Mouse (Mus musculus): ENCODE data around the gene Hoxd4. TPM values are rescaled to one million over a fixed set of nuclear protein-coding genes. Genes with fewer than 3 reads are reported as not detected.

Gene Hoxd4
- total RNA-seq, 2 experiments from 2014 or later: not detected

DNA sequence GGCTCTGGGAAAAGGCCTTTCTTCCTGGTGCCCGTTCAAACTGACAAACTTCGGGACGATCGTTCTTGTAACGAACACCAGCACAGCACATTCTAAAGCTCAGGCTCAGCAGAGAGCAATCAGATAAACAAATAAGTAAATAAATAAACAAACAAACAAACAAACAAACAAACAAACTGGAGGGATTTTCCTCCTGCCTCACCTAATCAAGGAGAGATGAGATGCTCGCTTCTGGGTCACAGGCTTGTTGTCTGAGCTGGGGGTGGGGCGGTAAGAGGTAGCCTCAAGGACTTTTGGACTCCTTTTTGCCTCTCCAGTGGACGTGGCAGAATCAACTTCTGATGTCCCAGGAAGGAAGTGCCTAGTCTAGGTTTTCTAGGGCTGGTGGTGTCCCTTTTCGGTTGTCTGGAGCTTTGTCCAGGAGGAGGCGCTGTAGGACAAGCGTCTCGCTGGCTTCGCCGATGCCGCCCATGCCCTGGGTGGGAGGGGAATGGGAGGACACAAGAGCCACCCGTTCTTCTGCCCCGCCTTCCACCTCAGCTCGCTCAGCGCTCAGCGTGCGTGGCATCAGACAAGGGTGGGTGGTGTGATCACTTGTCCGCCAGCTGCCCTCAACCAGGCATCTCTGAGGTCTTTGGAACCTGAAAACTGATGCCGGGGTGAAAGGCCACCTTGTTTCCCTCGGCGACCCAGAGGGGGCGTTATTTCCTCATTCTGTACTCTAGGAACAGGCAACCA lies 3.9 kb downstream of the Hoxd4 start:
- intact Hi-C loops (cut with DNase I): loop anchor here (5.0 kb wide), 3 partner anchors 247 to 422 kb away; no protein-coding TSS in a partner anchor
- peak; percentile 33 to 87 for DNase-seq (ENCODE audit: extremely low spot score in 1 of 2, low spot score in 2 of 2)

DNA sequence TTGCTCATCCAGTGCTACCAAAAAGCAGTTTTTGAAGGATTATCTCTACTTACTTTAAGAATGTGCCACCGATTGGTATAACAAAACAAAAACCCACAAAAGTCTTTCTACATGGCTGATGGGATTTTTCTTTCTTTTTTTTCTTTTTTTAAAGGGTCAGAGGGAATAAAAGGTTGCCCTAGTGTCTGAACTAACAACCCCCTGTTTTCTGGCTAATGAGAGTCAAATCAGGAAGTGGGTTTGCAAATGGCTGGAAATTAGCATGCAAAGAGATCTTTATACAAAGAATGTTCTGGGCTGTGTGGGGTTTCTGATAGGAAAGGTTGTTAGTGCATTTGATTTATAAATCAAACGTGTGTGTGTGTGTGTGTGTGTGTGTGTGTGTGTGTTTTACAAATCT lies 8.7 kb downstream of the Hoxd4 start:
- intact Hi-C loops (cut with DNase I): no loop called here
- DNase-seq (ENCODE audit: extremely low spot score in 1 of 2, low spot score in 2 of 2): no peak

DNA sequence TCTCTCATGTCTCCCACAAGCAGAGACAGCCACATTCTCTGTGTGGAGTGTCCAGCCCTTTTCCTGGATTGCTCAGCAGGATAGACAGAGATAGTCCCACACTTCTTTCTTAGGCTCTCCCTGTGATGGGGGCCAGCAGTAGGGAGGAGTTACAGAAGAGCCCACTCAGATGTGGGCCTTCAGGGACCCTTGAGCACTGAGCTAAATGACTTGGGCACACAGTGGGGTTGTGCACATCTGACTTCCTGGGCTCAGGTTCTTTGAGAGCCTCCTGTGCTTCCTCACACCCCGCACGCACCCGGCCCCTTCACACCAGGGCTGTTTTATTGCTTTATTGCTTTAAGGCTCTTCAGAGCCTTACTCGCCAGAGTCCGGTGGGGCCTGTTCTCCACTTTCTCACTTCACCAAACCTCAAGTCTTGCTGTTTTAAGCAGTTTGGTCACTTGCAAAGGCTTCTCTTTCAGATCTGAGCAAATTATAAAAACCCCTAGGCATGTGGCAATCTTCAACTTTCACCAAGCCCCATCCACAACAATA lies 9.3 kb downstream of the Hoxd4 start:
- intact Hi-C loops (cut with DNase I): no loop called here
- DNase-seq (ENCODE audit: extremely low spot score in 1 of 2, low spot score in 2 of 2): no peak

DNA sequence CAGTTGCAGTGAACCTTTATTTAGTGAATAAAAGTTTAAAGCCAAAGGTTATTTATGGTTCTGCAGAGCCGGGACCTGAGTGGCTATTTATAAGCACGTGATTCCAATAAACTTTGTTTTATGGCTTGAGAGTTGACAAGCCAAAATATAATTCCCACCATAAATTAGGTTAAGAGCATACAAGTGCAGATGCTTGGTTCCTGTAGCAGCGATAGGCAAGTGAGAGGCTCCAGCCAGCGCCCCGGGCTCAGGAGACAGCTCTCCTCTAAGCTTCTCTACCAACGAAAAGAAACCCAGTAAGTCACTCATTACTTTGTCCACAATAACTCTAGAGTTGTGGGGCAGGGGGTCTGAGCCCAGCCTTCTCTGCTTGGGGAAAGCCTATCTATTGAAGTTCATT lies 10.2 kb downstream of the Hoxd4 start:
- intact Hi-C loops (cut with DNase I): no loop called here
- no peak for DNase-seq (ENCODE audit: extremely low spot score in 1 of 2, low spot score in 2 of 2)

DNA sequence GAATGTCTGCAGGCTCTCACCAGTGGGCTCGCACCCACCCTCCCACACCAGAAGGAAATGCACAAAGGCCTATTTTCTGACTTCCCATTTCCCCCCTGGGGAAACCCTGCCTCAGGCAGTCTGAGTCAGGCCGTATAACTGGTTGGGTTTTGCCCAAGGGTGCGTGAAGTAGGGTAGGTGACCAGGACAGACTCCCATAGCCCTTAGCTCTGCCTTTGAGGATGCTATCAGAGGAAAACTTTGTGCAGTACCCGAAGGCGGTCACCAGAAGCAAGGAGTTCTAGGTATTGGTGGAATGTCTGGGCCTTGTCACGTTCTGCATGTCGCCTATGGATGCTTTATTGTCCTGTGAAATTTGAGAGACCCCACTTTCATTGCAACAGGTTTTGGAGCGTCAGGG lies 11.2 kb downstream of the Hoxd4 start:
- no peak for DNase-seq (ENCODE audit: extremely low spot score in 1 of 2, low spot score in 2 of 2)

DNA sequence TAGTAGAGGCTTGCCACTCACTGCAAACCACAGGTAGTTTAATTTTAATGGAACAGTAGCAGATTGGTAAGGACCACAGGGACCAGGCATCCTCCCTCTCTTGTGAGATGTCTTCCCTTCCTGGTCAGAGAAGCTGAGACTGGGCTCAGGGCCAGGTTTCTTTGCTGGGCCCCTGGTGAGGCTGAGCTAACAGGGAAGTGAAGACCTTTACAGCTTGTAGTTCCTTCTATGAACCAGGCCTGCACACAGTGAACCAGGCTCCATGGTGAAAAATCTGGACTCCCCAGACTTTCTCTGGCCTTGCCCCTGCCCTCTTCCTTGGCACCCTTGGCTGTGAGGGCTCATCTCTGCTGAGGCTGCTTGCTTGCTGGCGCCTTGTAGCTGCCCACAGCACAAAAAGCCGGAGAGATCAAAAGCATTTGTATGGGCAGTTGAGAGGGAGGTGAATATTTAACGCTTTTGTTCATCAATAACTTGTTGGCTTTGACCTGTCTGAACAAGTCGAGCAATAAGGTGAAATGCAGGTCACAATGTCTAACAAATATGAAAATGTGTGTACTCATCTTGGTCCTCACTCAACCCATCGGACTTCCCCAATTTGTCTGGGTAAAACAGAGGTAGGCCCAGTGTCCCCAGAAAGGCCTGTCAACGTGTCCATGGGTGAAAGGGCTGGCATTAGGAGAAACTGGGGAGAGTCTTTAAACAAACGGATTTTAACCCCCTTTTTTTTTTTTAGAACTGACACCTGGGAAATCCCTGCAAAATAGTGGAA lies 12.7 kb downstream of the Hoxd4 start:
- DNase-seq (ENCODE audit: extremely low spot score in 1 of 2, low spot score in 2 of 2): no peak
- intact Hi-C loops (cut with DNase I): no loop called here

More for the DNA sequence above, 11.2 kb downstream of the Hoxd4 start:
- intact Hi-C loops (cut with DNase I): no loop called here

DNA sequence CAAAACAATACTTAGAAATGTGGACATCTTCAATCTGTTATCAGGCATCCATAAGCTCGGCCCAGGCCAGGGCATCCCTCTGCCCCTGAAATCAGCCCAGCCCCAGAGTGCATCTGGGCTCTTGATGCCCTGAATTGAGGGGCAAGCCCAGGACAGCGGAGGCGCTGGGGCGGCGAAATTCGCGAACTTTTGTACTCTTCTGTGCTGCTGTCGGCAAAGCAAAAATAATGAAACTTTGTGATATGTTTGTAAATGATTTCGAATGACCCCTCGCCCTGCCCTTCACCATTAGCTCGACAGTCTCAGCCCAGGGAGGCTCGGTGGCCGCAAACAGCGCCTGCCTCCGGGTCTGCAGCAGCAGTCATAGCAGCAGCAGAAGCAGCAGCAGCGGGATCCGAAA lies 13.4 kb downstream of the Hoxd4 start:
- intact Hi-C loops (cut with DNase I): no loop called here
- no peak for DNase-seq (ENCODE audit: extremely low spot score in 1 of 2, low spot score in 2 of 2)

DNA sequence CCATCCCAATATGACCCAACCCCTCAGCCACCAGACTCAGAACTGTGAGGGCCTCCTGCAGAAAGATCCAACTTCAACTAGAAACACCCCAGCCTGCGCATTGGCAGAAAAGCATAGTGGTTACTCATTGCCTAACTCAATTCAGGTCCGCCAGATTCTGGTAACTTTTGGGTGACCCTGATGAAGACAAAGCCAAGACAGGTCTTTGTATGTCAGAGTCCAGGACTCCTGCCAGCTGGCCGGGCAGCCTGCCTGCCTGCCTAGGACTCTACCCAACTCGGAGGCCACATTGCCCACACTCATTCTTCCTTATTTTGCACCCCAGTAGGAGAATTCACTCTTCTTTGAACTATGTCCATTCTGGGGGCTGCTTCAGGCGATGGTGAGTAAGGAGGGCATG lies 14.8 kb downstream of the Hoxd4 start, which contains the start of gene Gm28230:
Gm28230 (plus strand) TSS at position 178 of the 400 bp plus-strand sequence.
- DNase-seq (ENCODE audit: extremely low spot score in 1 of 2, low spot score in 2 of 2): no peak
- intact Hi-C loops (cut with DNase I): no loop called here

DNA sequence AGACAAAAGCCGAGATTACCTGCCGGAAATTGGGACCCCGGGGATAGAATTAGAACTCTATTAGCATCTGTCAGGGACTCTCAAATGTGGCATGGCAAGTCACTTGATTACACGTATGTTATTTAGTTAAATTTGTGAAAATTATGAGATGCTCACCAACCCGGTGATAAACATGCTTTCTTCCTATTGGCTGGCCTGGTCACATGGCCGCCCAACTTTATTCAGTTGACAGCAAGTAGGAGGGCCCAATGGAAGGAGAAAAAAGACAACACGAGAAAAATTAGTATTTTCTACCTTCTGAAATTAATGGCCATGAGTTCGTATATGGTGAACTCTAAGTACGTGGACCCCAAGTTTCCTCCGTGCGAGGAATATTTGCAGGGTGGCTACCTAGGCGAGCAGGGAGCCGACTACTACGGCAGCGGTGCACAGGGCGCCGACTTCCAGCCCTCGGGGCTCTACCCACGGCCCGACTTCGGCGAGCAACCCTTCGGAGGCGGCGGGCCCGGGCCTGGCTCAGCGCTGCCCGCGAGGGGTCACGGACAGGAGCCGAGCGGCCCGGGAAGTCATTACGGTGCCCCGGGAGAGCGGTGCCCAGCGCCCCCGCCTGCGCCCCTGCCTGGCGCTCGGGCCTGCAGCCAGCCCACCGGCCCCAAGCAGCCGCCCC lies 15.4 kb downstream of the Hoxd4 start:
- intact Hi-C loops (cut with DNase I): no loop called here
- no peak for DNase-seq (ENCODE audit: extremely low spot score in 1 of 2, low spot score in 2 of 2)

DNA sequence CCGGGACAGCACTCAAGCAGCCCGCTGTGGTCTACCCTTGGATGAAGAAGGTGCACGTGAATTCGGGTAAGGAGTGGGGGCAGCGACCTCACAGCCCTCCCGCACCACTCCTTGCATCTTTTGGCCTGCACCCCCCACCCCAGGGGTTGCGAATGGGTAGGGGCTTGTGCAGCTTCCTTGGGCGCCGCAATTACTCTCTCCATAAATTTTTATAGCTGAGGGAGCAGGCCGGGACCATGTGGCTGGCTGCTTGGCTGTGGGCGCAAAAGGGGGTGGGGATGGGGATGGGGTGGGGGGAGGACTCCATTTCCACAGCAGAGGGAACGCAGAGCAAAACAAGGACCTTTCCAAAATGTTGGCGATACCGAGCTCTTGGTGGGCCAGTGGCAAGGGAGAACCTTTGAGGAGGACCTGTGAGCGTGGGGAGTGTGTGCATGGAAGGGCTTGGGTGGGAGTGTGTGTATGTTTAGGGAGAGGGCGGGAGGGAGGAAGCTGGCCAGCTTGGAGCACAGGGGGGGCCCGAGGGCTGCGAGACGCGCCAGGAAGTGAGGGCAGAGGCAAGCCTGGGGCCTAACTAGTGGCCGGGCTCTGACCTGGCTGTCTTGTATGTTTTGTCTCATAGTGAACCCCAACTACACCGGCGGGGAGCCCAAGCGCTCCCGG lies 16.0 kb downstream of the Hoxd4 start:
- intact Hi-C loops (cut with DNase I): no loop called here
- DNase-seq (ENCODE audit: extremely low spot score in 1 of 2, low spot score in 2 of 2): no peak

DNA sequence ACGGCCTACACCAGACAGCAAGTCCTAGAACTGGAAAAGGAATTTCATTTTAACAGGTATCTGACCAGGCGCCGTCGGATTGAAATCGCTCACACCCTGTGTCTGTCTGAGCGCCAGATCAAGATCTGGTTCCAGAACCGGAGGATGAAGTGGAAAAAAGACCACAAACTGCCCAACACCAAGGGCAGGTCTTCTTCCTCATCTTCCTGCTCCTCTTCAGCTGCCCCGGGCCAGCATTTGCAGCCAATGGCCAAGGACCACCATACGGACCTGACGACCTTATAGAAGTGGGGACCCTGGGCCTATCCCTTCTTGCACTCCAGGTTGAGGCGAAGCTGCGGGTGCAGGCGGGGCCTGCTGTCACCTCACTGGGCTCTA lies 16.6 kb downstream of the Hoxd4 start:
- intact Hi-C loops (cut with DNase I): no loop called here
- no peak for DNase-seq (ENCODE audit: extremely low spot score in 1 of 2, low spot score in 2 of 2)

DNA sequence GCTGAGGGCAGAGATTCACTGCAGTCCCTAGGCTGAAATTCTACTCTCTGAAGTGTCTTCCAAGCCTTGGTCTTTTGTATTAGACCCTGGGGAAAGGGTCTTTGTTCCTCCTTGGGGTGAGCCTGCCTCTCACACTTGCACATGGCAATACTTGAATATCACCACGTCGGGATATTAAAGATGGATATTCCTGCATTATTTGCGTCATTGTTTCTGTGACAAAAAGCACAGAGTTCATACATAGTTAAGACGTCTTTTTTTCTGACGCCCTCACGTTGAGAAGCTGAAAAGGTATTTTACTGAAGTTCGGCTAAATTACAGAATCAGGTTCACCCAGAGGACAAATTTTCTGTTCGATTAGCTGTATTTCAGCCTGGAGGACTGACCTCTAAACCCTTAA lies 18.6 kb downstream of the Hoxd4 start:
- intact Hi-C loops (cut with DNase I): no loop called here
- no peak for DNase-seq (ENCODE audit: extremely low spot score in 1 of 2, low spot score in 2 of 2)

DNA sequence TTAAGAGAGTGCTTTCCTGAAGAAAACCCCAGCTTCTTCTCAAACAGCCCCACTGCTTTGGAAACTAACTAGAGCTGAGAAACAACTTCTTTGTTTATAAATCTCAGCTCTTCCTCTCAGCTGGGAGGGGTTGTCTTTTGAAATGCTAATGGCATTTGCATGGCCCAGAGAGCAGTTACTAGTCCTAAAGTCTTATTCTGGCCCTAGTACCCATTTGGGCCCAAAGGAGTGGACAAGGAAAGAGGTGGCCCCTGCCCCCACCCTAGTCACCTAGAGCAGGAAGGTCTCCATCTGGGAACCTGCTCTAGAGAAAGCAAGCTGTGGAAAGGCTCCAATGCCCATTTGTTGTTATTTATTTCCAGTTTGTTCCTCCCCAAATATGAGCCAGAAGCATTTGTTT lies 19.3 kb downstream of the Hoxd4 start:
- intact Hi-C loops (cut with DNase I): no loop called here
- no peak for DNase-seq (ENCODE audit: extremely low spot score in 1 of 2, low spot score in 2 of 2)

DNA sequence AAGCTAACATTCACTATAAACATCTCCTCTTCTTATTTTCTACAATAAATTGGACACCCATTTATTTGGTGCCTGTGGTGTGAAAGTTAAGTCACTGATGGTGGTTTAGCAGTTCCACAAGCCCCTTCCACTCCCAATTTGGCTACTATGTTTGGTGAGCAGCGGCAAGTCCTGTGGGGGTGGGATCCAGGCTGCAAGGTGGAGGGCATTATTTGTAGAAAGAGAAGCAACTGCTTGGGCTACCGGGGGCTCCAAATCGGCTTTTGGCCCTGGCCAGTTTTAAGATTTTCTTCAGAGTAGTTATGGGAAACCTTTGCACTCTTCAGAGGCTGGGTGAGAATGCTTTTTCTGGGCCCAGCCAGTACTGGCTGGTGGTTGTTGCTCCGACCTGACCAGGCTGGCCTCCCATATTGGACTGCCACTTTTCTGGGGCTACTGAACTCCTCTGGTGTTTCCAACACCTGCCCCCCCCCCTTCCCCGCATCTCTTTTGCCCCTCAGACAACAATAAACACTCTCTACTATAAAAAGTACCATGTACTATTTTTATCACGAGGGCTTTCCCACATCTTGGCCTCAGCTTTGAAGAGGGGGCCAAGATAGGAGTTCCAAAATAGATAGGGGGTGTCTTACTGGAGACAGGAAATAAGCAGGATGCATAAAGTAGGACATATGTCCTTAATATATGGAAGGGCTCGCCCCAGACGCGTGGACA lies 20.2 kb downstream of the Hoxd4 start:
- intact Hi-C loops (cut with DNase I): no loop called here
- no peak for DNase-seq (ENCODE audit: extremely low spot score in 1 of 2, low spot score in 2 of 2)

DNA sequence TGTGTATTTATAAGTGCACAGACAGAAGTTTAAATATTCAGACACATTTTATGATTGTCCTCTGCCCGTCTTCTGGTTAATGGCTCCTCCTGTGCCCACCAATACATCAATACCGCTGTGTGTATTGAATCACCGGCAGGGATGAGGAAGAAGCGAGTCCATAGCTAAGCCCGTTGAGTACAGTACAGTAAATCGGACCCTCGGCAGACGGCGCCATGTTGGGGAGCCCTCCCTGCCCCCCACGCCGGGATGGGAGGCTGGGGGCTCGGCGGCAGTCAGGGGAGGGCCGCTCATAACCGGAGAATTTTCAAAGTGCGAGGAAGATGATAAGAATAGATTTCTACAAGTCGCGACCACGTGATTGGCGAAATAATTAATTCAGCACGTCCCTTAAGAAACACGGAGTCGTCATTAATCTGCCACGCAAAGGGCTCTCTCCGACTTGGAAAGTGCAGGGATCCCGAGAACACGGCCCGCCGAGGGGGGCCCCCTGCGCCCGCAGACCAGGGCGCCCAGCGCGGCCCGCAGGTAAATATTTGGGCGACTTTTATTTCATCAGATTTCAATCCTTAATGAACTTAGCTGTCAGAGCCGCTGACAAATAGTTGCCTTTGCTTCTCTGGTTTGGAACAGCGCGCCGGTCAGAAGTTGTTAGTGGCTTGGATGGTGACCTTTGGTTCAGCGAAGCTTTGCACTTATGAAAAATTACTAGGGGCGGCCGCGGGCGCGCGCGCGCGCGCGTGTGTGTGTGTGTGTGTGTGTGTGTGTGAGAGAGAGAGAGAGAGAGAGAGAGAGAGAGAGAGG lies 21.0 kb downstream of the Hoxd4 start:
- DNase-seq (ENCODE audit: extremely low spot score in 1 of 2, low spot score in 2 of 2): no peak
- intact Hi-C loops (cut with DNase I): no loop called here

DNA sequence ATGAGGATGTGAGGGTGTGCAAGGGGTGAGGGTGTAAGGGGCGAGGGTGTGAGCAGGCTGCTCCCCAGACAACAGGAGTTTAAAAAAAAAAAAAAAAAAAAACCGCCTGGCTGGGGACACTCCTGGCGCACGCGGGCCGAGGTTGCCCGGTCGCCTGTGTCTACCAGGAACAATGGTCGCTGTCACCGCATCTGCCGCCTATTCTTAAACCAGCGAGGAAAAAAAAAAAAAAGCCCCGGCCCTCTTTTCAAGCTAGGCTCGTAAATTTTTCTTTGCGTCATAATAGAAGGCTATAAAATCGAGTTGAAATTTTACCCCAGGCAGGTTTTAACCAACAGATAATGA lies 21.6 kb downstream of the Hoxd4 start:
- DNase-seq (ENCODE audit: extremely low spot score in 1 of 2, low spot score in 2 of 2): no peak
- intact Hi-C loops (cut with DNase I): no loop called here

DNA sequence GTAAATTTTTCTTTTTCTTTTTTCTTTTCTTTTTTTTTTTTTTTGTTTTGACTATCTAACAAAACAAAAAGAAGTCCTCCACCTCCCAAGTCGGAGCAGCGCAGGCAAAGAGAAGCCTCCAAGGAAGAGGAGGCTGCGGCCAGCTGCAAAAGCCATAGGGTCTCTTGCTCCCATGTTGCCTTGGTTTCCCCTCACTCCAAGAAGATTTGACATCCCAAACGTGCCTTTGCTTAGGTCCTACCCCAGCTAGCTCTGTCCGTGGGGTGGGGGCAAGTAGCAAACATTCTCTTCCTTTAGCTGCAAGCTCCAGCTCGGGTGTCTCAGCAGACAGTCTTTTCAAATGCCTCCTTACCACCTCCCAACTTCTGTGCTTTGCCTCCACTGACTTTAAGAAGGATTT lies 22.0 kb downstream of the Hoxd4 start:
- intact Hi-C loops (cut with DNase I): no loop called here
- no peak for DNase-seq (ENCODE audit: extremely low spot score in 1 of 2, low spot score in 2 of 2)

DNA sequence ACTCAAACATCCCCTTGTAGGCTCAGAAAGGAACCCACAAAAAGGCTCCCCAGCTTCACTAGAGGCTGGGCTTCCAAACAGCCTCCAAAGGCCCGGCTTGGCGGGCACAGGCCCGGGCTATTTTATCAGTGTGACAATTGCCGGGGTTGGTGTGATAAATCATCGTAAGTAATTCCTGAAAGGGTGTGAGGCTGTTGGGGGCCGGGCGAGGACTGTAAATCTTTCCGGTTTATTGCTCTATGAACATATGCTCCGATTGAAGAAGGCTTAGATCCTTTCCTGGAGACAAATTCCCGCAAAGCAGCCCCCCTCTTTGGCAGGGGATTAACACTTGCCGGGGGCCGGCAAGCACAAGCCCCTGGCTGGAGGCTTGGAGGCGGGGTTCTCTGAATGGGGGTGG lies 22.7 kb downstream of the Hoxd4 start:
- DNase-seq (ENCODE audit: extremely low spot score in 1 of 2, low spot score in 2 of 2): no peak
- intact Hi-C loops (cut with DNase I): no loop called here
